Mouse (Mus musculus) cerebellum, postnatal 4 days (tissue): ENCODE data around the gene Lsm12.

Source experiments
- DNase-seq, 2 experiments: peaks; one replicate each; pipeline ENCODE4 v3.0.0; 2022; ENCODE audit warnings: low spot score in 2 of 2, mixed read lengths in 1 of 2

Gene Lsm12

DNA sequence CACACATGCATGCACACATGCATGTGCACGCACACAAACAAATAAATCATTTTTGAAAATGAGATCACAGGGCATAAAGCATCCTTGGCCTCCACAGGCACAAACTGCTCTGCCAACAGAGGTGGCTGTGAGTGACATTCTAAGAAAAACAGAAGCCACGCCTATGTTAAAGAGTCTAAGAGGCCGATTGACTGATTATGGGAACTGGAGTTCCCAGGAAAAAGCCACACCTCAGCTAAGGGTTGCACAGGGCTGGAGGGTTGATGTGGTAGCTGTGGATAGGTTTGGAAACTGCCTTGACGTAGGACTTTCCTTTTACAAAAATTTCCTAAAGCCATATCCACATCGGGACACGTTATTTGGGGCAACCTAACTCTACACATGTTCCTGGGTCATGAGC lies 67.7 kb downstream of the Lsm12 start:
- no peak for DNase-seq

DNA sequence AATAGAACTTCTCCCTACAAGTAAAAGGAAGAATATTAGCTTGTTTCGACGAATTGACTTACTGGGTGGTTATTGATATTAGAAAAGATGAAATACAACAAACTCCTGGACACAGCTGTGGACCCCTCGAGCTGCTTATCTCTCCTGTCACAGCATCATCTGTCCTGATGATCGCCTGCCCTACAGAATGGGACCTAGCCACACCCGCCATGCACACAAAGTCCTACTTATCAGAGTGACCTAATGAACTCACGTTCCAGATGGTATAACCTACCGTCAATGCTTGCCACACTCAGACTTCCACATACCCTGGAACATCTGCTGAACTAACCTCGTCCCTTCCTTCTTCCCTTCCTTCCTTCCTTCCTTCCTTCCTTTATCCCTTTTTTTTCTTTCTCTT lies 68.9 kb downstream of the Lsm12 start:
- DNase-seq = no peak
